Mouse (Mus musculus): ENCODE results near the gene Vars2. TPM values are rescaled to one million over a fixed set of nuclear protein-coding genes. Genes with fewer than 3 reads are reported as not detected.
A peak's percentile ranks its signal among the peaks of the same experiment; 100 is the strongest.

Vars2 gene
- polyA plus RNA-seq, 1 experiment from 2014 or later: 16.1 TPM

- WGBS: 76% methylated on average over 5 of the region's 5 CpGs
- Histone ChIP-seq H3K27me3 (replicated peaks) (no peaks in the 10 kb centered on the region), H3K9ac (no peak overlapping the region), H3K4me3 (no peak overlapping the region), H3K4me2 (no peak overlapping the region), H3K4me1 (replicated peaks) (peaks cover 23% of the 10 kb centered on the region), H3K27ac (ENCODE audit: poor library complexity, severe bottlenecking) (no peak overlapping the region), H3K9me3 (replicated peaks) (peaks cover 6% of the 10 kb centered on the region; the same call in 1 of the 2 replicates), H3K36me3 (peaks cover 63% of the 10 kb centered on the region)
- ATAC-seq (ENCODE audit: insufficient number of reproducible peaks, low FRiP score): no peak
Observed at GRCm38 (mm10) chr17:35693906-35694305, 26.5 kb upstream of the Vars2 start.

DNA sequence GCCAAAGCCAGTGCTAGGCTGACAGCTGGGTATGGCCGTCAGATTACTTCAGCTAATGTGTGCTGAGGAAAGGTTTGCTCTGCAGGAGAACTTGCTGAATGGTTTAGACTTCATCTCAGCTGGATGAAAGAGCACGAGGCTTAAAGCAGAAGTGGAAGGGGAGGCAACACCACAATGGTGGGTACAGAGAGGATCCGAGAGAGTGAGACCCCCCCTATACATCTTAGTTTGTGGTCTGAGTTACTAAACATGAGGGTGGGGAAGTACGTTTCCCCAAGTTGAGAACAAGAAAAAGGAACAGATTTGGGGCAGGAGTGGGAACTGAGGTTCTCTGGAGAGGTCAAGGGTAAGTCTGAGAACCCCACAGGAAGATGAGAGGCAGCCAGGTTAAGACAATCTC lies 25.0 kb upstream of the Vars2 start:
- Histone ChIP-seq H3K9me3 (replicated peaks) (peaks cover 6% of the 10 kb centered on the region; the same call in 1 of the 2 replicates), H3K4me3 (no peak overlapping the region), H3K27ac (ENCODE audit: poor library complexity, severe bottlenecking) (no peak overlapping the region), H3K4me2 (no peak overlapping the region), H3K36me3 (peaks cover 78% of the 10 kb centered on the region), H3K4me1 (replicated peaks) (peaks cover 10% of the 10 kb centered on the region), H3K27me3 (replicated peaks) (no peaks in the 10 kb centered on the region), H3K9ac (no peak overlapping the region)
- 74% methylated on average over 4 of the region's 4 CpGs for WGBS
- no peak for ATAC-seq (ENCODE audit: insufficient number of reproducible peaks, low FRiP score)

GRCm38 (mm10) chr17:35691811-35692210 lies 24.4 kb upstream of the Vars2 start:
- 76% methylated on average over 4 of the region's 4 CpGs for WGBS
- Histone ChIP-seq H3K27ac (ENCODE audit: poor library complexity, severe bottlenecking) (no peak overlapping the region), H3K4me3 (no peak overlapping the region), H3K4me2 (no peak overlapping the region), H3K27me3 (replicated peaks) (no peaks in the 10 kb centered on the region), H3K4me1 (replicated peaks) (peaks cover 4% of the 10 kb centered on the region), H3K36me3 (peaks cover 84% of the 10 kb centered on the region), H3K9me3 (replicated peaks) (peaks cover 6% of the 10 kb centered on the region; the same call in 1 of the 2 replicates), H3K9ac (no peak overlapping the region)
- no peak; the same call in 1 of the 2 replicates for ATAC-seq (ENCODE audit: insufficient number of reproducible peaks, low FRiP score)

DNA sequence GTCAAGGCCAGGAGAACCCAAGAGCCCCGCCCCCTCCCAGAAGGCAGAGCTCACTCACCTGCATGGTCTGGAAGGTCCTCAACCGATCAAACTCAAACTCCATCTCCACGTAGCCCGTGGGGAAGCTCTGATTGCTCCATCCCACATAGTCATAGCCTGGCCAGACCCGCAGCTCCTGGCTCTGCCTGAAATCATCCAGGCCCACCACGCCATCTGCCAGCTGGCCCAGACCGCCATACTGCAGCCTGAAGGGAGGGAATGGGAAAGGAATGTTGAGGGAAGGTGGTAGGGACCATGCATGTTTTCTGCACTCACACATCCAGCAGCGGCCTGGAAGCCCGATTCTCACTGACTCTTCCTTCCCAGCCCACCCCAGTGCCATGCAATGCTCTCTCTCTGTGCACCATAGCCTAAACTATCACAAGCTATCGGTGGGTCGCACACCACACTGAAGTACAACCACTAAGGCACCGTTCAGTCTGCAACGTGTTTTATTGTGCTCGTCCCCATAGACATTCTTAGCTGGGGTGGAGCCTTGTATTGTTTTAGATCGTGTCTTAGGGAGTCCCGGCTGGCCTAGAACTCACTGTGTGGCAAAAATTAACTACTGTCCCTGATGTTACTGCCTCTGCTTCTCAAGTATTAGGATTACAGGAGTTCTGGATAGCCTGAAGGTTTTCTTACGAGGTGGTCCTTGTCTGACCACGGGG lies 22.7 kb upstream of the Vars2 start:
- no peak for ATAC-seq (ENCODE audit: insufficient number of reproducible peaks, low FRiP score)
- H3K27me3 ChIP-seq (replicated peaks): no peaks in the 10 kb centered on the region
- H3K9me3 ChIP-seq (replicated peaks): no peaks in the 10 kb centered on the region
- no peak overlapping the region for H3K9ac ChIP-seq
- no peak overlapping the region for H3K4me3 ChIP-seq
- no peaks in the 10 kb centered on the region for H3K4me1 ChIP-seq (replicated peaks)
- 87% methylated on average over 18 of the region's 18 CpGs for WGBS
- H3K4me2 ChIP-seq: no peak overlapping the region
- H3K27ac ChIP-seq (ENCODE audit: poor library complexity, severe bottlenecking): no peak overlapping the region
- peaks cover 91% of the 10 kb centered on the region for H3K36me3 ChIP-seq

DNA sequence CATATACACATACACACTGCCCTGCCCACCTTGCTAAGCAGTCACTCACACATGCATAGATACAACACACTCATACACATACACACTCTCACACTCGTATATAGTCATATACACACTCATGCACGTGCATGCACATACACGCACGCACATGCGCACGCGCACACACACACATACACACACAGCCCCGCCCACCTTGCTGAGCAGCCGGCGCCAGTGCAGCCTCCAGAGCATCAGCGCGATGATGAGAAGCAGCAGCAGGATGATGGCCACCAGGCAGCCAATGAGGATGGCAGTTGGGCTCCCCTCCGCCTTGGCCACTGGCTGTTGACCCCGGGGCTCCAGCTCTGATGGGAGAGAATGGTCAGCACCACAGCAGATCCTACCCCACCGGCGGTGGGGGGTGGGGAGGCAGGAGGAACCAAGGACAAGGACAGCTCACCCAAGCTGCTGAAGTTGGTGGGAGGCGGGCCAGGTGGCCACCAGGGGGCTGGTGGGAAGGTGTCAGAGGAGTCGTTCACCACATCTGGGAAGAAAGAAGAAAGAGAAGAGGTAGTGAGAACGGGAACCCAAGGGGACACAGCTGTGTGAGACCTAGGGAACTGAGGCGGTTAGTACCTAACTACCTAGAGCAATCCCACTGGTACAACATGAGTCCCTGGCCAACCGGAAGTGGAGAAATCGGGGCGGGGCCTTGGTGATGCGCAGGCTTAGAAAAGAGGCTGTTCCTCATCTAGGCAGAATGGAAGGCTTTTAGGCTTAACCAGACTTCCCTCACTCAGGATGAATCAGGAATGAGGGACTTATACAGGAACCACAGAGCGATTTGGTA lies 21.2 kb upstream of the Vars2 start:
- no peaks in the 10 kb centered on the region for H3K4me1 ChIP-seq (replicated peaks)
- ATAC-seq (ENCODE audit: insufficient number of reproducible peaks, low FRiP score): no peak
- no peak overlapping the region for H3K9ac ChIP-seq
- 80% methylated on average over 25 of the region's 25 CpGs for WGBS
- H3K4me3 ChIP-seq: no peak overlapping the region
- H3K27me3 ChIP-seq (replicated peaks): no peaks in the 10 kb centered on the region
- no peak overlapping the region for H3K27ac ChIP-seq (ENCODE audit: poor library complexity, severe bottlenecking)
- H3K4me2 ChIP-seq: no peak overlapping the region
- no peaks in the 10 kb centered on the region for H3K9me3 ChIP-seq (replicated peaks)
- peaks cover 99% of the 10 kb centered on the region for H3K36me3 ChIP-seq

DNA sequence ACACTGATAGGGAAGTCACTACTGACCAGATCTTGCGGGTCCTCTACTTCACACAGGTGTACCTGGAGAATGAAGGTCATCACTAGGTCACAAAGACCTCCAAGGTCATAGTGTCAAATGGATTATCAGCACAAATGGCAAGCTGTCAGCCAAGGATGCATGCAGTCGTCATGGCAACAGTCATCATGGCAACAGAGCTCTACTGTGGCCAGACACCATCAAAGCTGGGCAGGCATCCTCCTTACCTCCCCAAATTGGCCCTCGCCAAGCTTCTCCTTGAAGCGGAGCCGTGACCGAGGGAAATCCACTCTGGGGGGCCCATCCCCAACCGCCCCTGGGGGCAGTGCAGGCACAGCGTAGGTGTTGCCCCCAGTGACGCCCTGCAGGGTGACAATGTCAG lies 17.7 kb upstream of the Vars2 start:
- Histone ChIP-seq H3K27me3 (replicated peaks) (no peaks in the 10 kb centered on the region), H3K9me3 (replicated peaks) (no peaks in the 10 kb centered on the region), H3K9ac (no peak overlapping the region), H3K4me2 (no peak overlapping the region), H3K36me3 (peaks cover 97% of the 10 kb centered on the region), H3K27ac (ENCODE audit: poor library complexity, severe bottlenecking) (no peak overlapping the region), H3K4me1 (replicated peaks) (no peaks in the 10 kb centered on the region), H3K4me3 (no peak overlapping the region)
- no peak for ATAC-seq (ENCODE audit: insufficient number of reproducible peaks, low FRiP score)
- 77% methylated on average over 9 of the region's 9 CpGs for WGBS

GRCm38 (mm10) chr17:35681986-35682385 lies 14.6 kb upstream of the Vars2 start:
- WGBS: 80% methylated on average over 13 of the region's 13 CpGs
- no peak overlapping the region for H3K9ac ChIP-seq

GRCm38 (mm10) chr17:35680591-35680990 lies 13.2 kb upstream of the Vars2 start:
- Histone ChIP-seq H3K4me1 (replicated peaks) (no peaks in the 10 kb centered on the region), H3K9ac (no peak overlapping the region), H3K9me3 (replicated peaks) (no peaks in the 10 kb centered on the region), H3K27ac (ENCODE audit: poor library complexity, severe bottlenecking) (no peak overlapping the region), H3K4me3 (no peak overlapping the region), H3K27me3 (replicated peaks) (no peaks in the 10 kb centered on the region), H3K4me2 (no peak overlapping the region), H3K36me3 (peaks cover 53% of the 10 kb centered on the region)
- 43% methylated on average over 6 of the region's 6 CpGs for WGBS
- no peak for ATAC-seq (ENCODE audit: insufficient number of reproducible peaks, low FRiP score)

More at GRCm38 (mm10) chr17:35681986-35682385, 14.6 kb upstream of the Vars2 start:
- ATAC-seq (ENCODE audit: insufficient number of reproducible peaks, low FRiP score): no peak
- Histone ChIP-seq H3K27ac (ENCODE audit: poor library complexity, severe bottlenecking) (no peak overlapping the region), H3K4me1 (replicated peaks) (no peaks in the 10 kb centered on the region), H3K4me3 (no peak overlapping the region), H3K4me2 (no peak overlapping the region), H3K27me3 (replicated peaks) (no peaks in the 10 kb centered on the region), H3K9me3 (replicated peaks) (no peaks in the 10 kb centered on the region), H3K36me3 (peaks cover 67% of the 10 kb centered on the region)

- Histone ChIP-seq H3K27ac (ENCODE audit: poor library complexity, severe bottlenecking) (no peak within 1 kb of the TSS), H3K4me1 (replicated peaks) (peaks cover 7% of the 10 kb centered on the region), H3K4me3 (peak within 1 kb of the TSS; percentile 60), H3K36me3 (peaks cover 18% of the 10 kb centered on the region), H3K27me3 (replicated peaks) (no peaks in the 10 kb centered on the region), H3K9ac (peak within 1 kb of the TSS; percentile 84), H3K9me3 (replicated peaks) (no peaks in the 10 kb centered on the region), H3K4me2 (peak within 1 kb of the TSS; percentile 73)
- ATAC-seq (ENCODE audit: insufficient number of reproducible peaks, low FRiP score): peak; percentile 95
- WGBS: 2% methylated on average over 23 of the region's 23 CpGs
Observed at GRCm38 (mm10) chr17:35673416-35674035, 6.1 kb upstream of the Vars2 start, which contains the start of gene Gtf2h4. TSS of gene Gtf2h4 (minus strand) at chr17:35673739.

GRCm38 (mm10) chr17:35672527-35672926 lies 5.1 kb upstream of the Vars2 start:
- ATAC-seq (ENCODE audit: insufficient number of reproducible peaks, low FRiP score): no peak
- no peaks in the 10 kb centered on the region for H3K9me3 ChIP-seq (replicated peaks)
- H3K4me2 ChIP-seq: no peak overlapping the region
- no peak overlapping the region for H3K9ac ChIP-seq
- 90% methylated on average over 6 of the region's 6 CpGs for WGBS
- H3K4me1 ChIP-seq (replicated peaks): peaks cover 14% of the 10 kb centered on the region
- H3K27ac ChIP-seq (ENCODE audit: poor library complexity, severe bottlenecking): no peak overlapping the region
- H3K4me3 ChIP-seq: no peak overlapping the region
- peaks cover 18% of the 10 kb centered on the region for H3K36me3 ChIP-seq
- no peaks in the 10 kb centered on the region for H3K27me3 ChIP-seq (replicated peaks)

DNA sequence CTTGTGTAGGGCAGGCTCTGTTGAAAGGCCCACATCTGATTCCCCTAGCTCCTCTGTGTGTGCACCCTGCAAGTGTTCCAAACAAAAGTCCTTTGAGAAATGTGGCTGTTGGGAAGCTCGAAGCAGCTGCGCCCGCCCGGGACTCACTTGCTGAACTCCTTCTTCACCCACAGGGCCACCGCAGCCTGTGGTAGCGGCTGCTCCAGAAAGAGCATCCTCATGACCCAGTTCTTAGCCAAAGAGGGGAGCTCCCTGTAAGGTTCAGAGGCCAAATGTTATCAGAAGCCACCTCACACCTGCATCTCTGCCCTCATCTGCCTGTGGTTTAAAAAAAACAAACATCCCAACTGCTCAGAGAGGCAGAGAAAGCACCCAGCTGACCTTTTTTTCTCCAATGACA lies 4.5 kb upstream of the Vars2 start:
- WGBS: 84% methylated on average over 6 of the region's 6 CpGs
- H3K9ac ChIP-seq: no peak overlapping the region

More for the DNA sequence above, 4.5 kb upstream of the Vars2 start:
- H3K36me3 ChIP-seq: peaks cover 18% of the 10 kb centered on the region
- no peak overlapping the region for H3K4me3 ChIP-seq
- H3K27me3 ChIP-seq (replicated peaks): no peaks in the 10 kb centered on the region
- H3K27ac ChIP-seq (ENCODE audit: poor library complexity, severe bottlenecking): no peak overlapping the region
- no peaks in the 10 kb centered on the region for H3K9me3 ChIP-seq (replicated peaks)
- ATAC-seq (ENCODE audit: insufficient number of reproducible peaks, low FRiP score): no peak
- no peak overlapping the region for H3K4me2 ChIP-seq
- peaks cover 15% of the 10 kb centered on the region for H3K4me1 ChIP-seq (replicated peaks)

All from heart, embryonic 12.5 days (tissue).